Mouse (Mus musculus): Measurements from ENCODE around the gene 9230104L09Rik. TPM values are rescaled to one million over a fixed set of nuclear protein-coding genes. Genes with fewer than 3 reads are reported as not detected.

Gene 9230104L09Rik
- total RNA-seq, 2 experiments from 2014 or later: not detected

DNA sequence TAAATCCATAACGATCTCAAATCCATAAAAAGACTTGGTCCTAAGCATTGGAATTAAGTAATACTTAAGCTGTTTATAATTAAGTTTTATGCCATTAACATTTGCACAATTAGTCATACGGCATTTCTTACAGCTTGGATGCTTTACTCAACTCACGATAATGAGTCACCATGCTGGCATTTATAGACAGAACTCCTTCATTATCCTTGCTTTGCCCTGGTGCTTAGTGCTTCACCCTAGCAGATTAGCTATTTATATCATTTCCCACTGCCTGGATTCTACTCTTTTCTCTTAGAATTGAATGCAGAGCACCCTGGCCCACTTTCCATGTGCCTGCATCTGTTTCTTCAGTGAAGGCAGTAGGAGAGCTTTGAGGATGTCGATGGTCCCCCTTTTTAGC lies 7.3 kb downstream of the 9230104L09Rik start:
- intact Hi-C loops (cut with DNase I): no loop called here
- no peak for DNase-seq

DNA sequence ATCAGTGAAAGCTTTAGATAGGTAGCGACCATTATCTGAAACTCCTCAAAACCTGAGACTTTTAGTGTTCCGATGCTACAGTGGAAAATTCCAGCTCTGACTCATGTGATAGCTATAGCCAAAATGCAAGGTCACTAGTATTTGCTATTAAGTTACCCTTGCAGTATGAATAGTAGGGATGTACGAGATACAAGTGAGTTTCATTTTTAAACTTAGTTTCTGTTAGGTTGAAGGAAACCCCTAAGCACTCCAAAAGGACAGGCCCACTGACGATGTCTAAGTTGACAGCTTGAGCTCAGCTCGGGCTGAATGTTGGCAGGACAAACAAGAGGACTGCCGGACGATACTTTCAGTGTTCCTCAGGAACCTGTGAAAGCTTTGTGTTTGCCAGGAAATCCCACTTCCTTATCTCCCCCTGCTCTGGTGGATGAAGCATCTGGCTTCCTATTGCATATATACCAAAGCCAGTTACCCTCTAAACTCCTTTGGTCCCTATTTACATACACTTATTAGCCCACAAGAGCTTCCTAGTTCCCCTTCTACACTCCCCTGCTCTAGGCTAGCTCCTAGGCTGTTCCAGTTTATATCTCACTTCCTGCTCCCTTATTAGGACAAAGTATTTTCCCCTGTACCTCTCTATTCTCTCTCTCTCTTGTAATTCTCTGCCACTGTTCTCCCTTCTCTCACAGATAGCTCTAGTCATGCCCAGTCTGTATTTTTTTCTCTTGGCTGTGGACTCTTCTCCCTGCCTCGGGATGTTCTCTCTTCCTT lies 8.0 kb downstream of the 9230104L09Rik start:
- DNase-seq: no peak
- intact Hi-C loops (cut with DNase I): no loop called here

DNA sequence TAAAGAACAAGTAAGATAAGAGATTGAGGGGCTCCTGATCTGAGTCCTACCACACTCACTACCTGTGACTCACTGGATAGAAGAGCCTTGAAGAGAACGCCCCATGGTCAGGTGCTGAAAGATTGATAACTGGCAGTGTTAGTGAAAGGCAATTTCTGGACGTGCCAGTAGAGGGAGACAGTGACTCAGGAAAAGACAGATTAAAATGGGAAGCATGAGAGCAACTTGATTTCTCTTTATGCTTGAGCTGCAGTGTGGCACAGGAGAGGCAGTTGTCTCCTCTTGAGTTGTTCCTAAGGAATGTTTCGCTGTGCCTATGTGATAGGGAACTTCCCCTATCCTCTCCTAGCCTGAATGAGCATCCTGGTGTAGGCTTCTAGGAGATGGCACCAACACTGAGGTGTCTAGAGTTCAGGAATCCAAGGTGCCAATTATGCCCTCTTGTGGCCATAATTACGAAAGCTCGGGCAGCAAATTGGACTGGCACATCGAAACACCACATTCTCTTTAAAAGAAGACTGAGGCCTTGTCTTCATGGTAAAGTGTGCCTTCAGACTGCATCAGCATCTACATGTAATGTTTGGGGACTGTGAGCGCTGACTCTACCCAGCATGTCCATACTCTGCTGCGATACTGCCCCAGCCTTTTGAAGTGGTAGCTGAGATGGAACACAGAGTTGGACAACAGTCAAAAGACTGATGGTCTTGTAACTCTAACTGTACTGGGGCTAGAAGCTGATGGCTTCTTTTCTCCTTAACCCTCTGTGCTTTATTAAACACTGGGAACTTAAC lies 13.5 kb downstream of the 9230104L09Rik start:
- intact Hi-C loops (cut with DNase I): loop anchor here (2.0 kb wide), 1 partner anchor 51 kb away; no protein-coding TSS in a partner anchor

GRCm38 (mm10) chr2:148839224-148839623 lies 25.6 kb downstream of the 9230104L09Rik start:
- intact Hi-C loops (cut with DNase I): no loop called here
- no peak for DNase-seq

More for the DNA sequence above, 13.5 kb downstream of the 9230104L09Rik start:
- DNase-seq: peak; percentile 58

DNA sequence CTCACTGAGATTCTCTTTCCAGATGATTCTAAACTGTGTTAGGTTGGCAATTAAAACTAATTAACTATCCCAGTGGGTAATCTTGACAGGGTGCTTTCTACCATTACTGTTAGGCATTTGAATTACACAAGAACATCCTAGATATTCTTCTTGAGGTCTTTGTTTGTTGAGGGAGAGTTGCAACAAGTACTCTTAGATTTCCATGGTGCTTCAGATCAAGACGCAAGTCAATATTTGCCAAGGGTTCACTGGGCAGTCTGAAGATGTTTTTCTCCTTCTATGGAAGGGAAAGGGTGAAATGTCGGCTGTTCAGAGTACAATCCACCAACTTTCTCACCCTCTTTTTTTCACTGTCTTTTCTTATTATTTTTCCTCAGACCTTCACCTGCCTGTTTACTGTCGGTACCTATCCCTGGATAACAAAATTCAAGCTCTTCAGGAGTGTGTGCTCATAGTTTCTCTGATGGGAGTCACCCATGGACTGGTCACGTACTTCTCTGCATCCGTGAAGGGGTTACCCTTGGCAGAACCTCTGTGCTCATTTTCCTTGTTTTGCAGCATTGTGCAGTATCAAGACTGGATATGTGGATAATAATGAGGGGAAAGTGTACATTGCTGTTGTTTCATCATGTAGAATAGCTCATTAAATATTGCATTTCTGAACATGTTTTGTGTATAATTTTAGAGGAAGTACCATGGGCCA lies 26.6 kb downstream of the 9230104L09Rik start:
- no peak for DNase-seq
- intact Hi-C loops (cut with DNase I): no loop called here

- no peak for DNase-seq
- intact Hi-C loops (cut with DNase I): no loop called here
Observed at GRCm38 (mm10) chr2:148834912-148835311, 29.9 kb downstream of the 9230104L09Rik start, which contains the start of gene Cst9. Gene Cst9 (plus strand): TSS chr2:148835147.

- no peak for DNase-seq
Observed at GRCm38 (mm10) chr2:148825986-148826385, 38.9 kb downstream of the 9230104L09Rik start.

DNA sequence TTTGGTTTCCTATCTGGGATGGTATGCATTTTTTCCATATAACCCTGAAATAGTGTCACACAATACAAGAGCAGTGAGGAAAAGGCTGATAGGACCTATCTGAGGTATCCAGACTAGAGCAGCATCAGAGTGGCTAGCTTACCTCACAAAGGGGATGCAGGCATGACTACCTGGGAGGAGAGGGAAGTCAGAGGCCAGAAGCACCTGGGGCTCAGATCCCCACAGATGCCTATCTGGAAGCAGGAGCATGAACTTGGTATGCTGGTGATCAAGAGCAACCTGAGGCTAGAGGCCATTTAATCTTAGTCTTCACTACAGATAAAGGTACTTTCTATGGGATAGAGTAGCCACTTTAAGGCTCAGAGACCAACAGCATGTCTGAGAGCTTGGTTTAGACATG lies 44.9 kb downstream of the 9230104L09Rik start, which contains the start of gene Cst13:
Gene Cst13 (plus strand): TSS at position 173 of the 400 bp plus-strand sequence.
- intact Hi-C loops (cut with DNase I): no loop called here
- no peak for DNase-seq

More at GRCm38 (mm10) chr2:148825986-148826385, 38.9 kb downstream of the 9230104L09Rik start:
- intact Hi-C loops (cut with DNase I): no loop called here

GRCm38 (mm10) chr2:148806696-148807095 lies 58.1 kb downstream of the 9230104L09Rik start:
- intact Hi-C loops (cut with DNase I): no loop called here
- no peak for DNase-seq

DNA sequence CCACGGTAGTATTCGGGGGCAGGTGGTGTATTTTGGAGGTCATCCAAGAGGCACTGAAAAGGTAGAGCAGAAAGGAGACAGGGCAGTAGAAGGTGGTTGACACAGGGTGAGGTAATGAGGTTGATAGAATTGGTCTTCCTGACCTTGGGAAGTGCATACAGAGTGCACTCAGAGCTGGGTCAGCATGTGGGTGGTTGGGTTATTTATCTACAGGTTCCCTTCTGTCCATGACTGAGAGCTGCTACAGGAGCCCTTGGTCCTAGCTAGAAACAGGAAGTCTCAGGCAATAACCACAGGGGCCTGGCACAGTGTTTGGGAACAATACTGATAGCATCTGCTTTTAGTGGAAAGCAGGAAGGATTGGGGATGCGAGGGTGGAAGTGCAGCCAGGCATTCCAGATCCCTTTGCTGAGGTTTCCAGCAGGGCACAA lies 63.3 kb downstream of the 9230104L09Rik start:
- intact Hi-C loops (cut with DNase I): no loop called here
- peak; percentile 46 for DNase-seq

DNA sequence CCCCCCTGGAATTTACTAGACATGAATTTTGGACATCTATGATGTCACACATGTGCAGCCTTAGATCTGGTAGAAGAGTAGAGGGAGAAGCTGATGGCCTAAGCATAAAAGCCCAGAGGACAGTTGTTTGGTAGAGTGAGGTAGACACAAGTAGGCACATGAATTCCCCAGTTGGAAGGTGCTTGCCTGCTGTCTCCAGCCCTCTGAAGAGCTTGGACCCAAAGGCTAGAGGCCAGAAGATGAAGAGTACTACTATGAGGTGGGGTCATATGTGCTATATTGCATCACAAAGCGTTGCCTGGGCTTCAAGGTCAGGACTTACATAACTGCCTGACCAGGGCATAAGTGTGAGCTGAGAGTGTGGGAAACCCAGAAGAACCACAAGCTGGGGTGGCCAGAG lies 66.4 kb downstream of the 9230104L09Rik start, which contains the start of gene Cst8:
Gene Cst8 (plus strand): TSS at position 301 of the 400 bp plus-strand sequence.
- DNase-seq: no peak
- intact Hi-C loops (cut with DNase I): no loop called here

Other genes with a start within 250 kb of the 9230104L09Rik start
- gene Nxt1, start 192.4 kb downstream of the 9230104L09Rik start, total RNA-seq (2021): 10 to 100 TPM; 11.4 to 12.6 TPM
- gene Gzf1, start 184.0 kb downstream of the 9230104L09Rik start, total RNA-seq (2021): 10 to 100 TPM; 21.2 to 21.6 TPM
- 100 to 1,000 TPM; 122 to 135 TPM for gene Napb, start 132.6 kb downstream of the 9230104L09Rik start, total RNA-seq (2021)
- gene Cstl1, start 114.7 kb downstream of the 9230104L09Rik start, total RNA-seq (2021): under 1 TPM in 1 of 2 experiments, not detected in 1; 0.95 TPM
- not detected for gene Cst11, start 93.5 kb downstream of the 9230104L09Rik start, total RNA-seq (2021)
- gene 8030411F24Rik, start 83.0 kb downstream of the 9230104L09Rik start, total RNA-seq (2021): not detected
- not detected for gene Cst12, start 75.7 kb downstream of the 9230104L09Rik start, total RNA-seq (2021)
- gene Cst8, start 66.3 kb downstream of the 9230104L09Rik start, total RNA-seq (2021): not detected
- under 1 TPM in 1 of 2 experiments, not detected in 1; 0.52 TPM for gene Cst13, start 45.0 kb downstream of the 9230104L09Rik start, total RNA-seq (2021)
- gene Cst9, start 29.9 kb downstream of the 9230104L09Rik start, total RNA-seq (2021): not detected
- 100 to 1,000 TPM; 792 to 798 TPM for gene Cst3, start 10.7 kb upstream of the 9230104L09Rik start, total RNA-seq (2021)
- gene Gm1330, start 138.2 kb upstream of the 9230104L09Rik start, total RNA-seq (2021): not detected
- gene Gm10750, start 152.2 kb upstream of the 9230104L09Rik start, total RNA-seq (2021): not detected

Measured in left cerebral cortex, postnatal 4 days (tissue).